Mouse (Mus musculus) intestine, embryonic 16.5 days (tissue): ENCODE data around the gene Adam6b. TPM values are rescaled to one million over a fixed set of nuclear protein-coding genes. Genes with fewer than 3 reads are reported as not detected.
"Not testable (repeated sequence)": the region's sequence is repeated elsewhere in the genome, so short reads cannot be mapped to it uniquely, and the experiment has no call there.

ENCODE experiments used
- ATAC-seq: fragments of 200-750 bp; cut with Nextera tagmentation; 2 replicates; pipeline ENCODE4 v1.8.0; 2017; ENCODE audit warnings: moderate TSS enrichment, moderate library complexity
- H3K27ac ChIP-seq: fragments of 300-500 bp; sonication (generic); 2 replicates; pipeline ENCODE4 v1.5.1; 2014; ENCODE audit warnings: mild to moderate bottlenecking, low read length
- H3K27me3 ChIP-seq: fragments of 300-500 bp; sonication (generic); replicated peaks from 2 replicates; pipeline ENCODE4 v1.6.1; 2014; ENCODE audit warnings: low read length, control low read depth, mixed read lengths; ENCODE audit not compliant: control insufficient read depth, insufficient read depth
- H3K36me3 ChIP-seq: fragments of 300-500 bp; sonication (generic); 2 replicates; pipeline ENCODE4 v1.6.1; 2014; ENCODE audit warnings: low read length, control low read depth; ENCODE audit not compliant: control insufficient read depth, insufficient read depth
- H3K4me1 ChIP-seq: fragments of 300-500 bp; sonication (generic); 2 replicates; pipeline ENCODE4 v1.6.1; 2014; ENCODE audit warnings: low read length, control low read depth, mixed read lengths; ENCODE audit not compliant: control insufficient read depth, insufficient read depth
- H3K4me2 ChIP-seq: fragments of 300-500 bp; sonication (generic); 2 replicates; pipeline ENCODE4 v1.6.1; 2014; ENCODE audit warnings: low read depth, low read length, control low read depth
- H3K4me3 ChIP-seq: fragments of 300-500 bp; sonication (generic); 2 replicates; pipeline ENCODE4 v1.5.1; 2014; ENCODE audit warnings: mild to moderate bottlenecking, low read length
- H3K9ac ChIP-seq: fragments of 300-500 bp; sonication (generic); 2 replicates; pipeline ENCODE4 v1.6.1; 2014; ENCODE audit warnings: low read depth, low read length
- H3K9me3 ChIP-seq: fragments of 300-500 bp; sonication (generic); 2 replicates; pipeline ENCODE4 v1.6.1; 2016; ENCODE audit warnings: low read length, control low read depth; ENCODE audit not compliant: control insufficient read depth
- WGBS: fragments of 180-500 bp; shearing (Covaris S2); extraction: QIAGEN DNeasy Blood & Tissue Kit; methylation state at CpG from one replicate; pipeline ENCODE4 v1.1.7; 2014; 5-methylcytosine and 5-hydroxymethylcytosine counted together
- polyA plus RNA-seq: library from polyadenylated mRNA; unstranded; fragments of >200 nt; fragmentation: Nextera tagmentation; extraction: Ambion mirVana; gene quantifications from 2 replicates; pipeline ENCODE4 v1.2.1, GENCODE M21; 2015

Adam6b gene
- not detected in 2 replicates for polyA plus RNA-seq

GRCm38 (mm10) chr12:113489211-113489610 lies at the start of gene Adam6b:
Adam6b (plus strand) TSS chr12:113489511.
- 67% methylated on average over 1 of the region's 1 CpGs for WGBS
- not testable (repeated sequence) for H3K27me3 ChIP-seq, H3K9me3 ChIP-seq, H3K4me1 ChIP-seq, H3K27ac ChIP-seq, H3K4me3 ChIP-seq, H3K9ac ChIP-seq, H3K4me2 ChIP-seq, H3K36me3 ChIP-seq, ATAC-seq

- Histone ChIP-seq H3K9me3 (no peaks in the 10 kb centered on the region), H3K4me2 (no peak overlapping the region)
- 78% methylated on average over 1 of the region's 1 CpGs for WGBS
These were observed 43.2 kb upstream of the Adam6b start for GRCm38 (mm10) chr12:113446061-113446460.

GRCm38 (mm10) chr12:113476164-113476563 lies 13.1 kb upstream of the Adam6b start:
- H3K4me3 ChIP-seq: no peak overlapping the region
- no peaks in the 10 kb centered on the region for H3K36me3 ChIP-seq
- H3K9me3 ChIP-seq: no peaks in the 10 kb centered on the region
- no peak overlapping the region for H3K27ac ChIP-seq
- H3K9ac ChIP-seq: no peak overlapping the region
- ATAC-seq: no peak
- no peak overlapping the region for H3K4me2 ChIP-seq
- no peaks in the 10 kb centered on the region for H3K27me3 ChIP-seq
- WGBS: 86% methylated on average over 2 of the region's 2 CpGs
- no peaks in the 10 kb centered on the region for H3K4me1 ChIP-seq

More at GRCm38 (mm10) chr12:113446061-113446460, 43.2 kb upstream of the Adam6b start:
- H3K36me3 ChIP-seq: no peaks in the 10 kb centered on the region
- no peak overlapping the region for H3K27ac ChIP-seq
- H3K27me3 ChIP-seq: no peaks in the 10 kb centered on the region
- ATAC-seq: no peak
- H3K4me3 ChIP-seq: no peak overlapping the region
- no peaks in the 10 kb centered on the region for H3K4me1 ChIP-seq
- no peak overlapping the region for H3K9ac ChIP-seq

GRCm38 (mm10) chr12:113482147-113482546 lies 7.2 kb upstream of the Adam6b start:
- Histone ChIP-seq H3K36me3 (no peaks in the 10 kb centered on the region), H3K9ac (no peak overlapping the region), H3K27me3 (no peaks in the 10 kb centered on the region), H3K9me3 (no peaks in the 10 kb centered on the region), H3K4me1 (no peaks in the 10 kb centered on the region), H3K4me2 (no peak overlapping the region), H3K4me3 (no peak overlapping the region), H3K27ac (no peak overlapping the region)
- no peak for ATAC-seq
- 77% methylated on average over 2 of the region's 2 CpGs for WGBS

- no peak for ATAC-seq
- H3K27ac ChIP-seq: no peak overlapping the region
- WGBS: 50% methylated on average over 4 of the region's 4 CpGs
- H3K27me3 ChIP-seq: no peaks in the 10 kb centered on the region
- no peaks in the 10 kb centered on the region for H3K36me3 ChIP-seq
- H3K9me3 ChIP-seq: no peaks in the 10 kb centered on the region
- H3K4me2 ChIP-seq: no peak overlapping the region
- no peaks in the 10 kb centered on the region for H3K4me1 ChIP-seq
- no peak overlapping the region for H3K4me3 ChIP-seq
- no peak overlapping the region for H3K9ac ChIP-seq
These were observed 6.5 kb upstream of the Adam6b start for GRCm38 (mm10) chr12:113482661-113483389.

- Histone ChIP-seq H3K27me3 (no peaks in the 10 kb centered on the region), H3K4me3 (no peak overlapping the region), H3K36me3 (no peaks in the 10 kb centered on the region), H3K9ac (no peak overlapping the region), H3K9me3 (no peaks in the 10 kb centered on the region), H3K27ac (no peak overlapping the region), H3K4me1 (no peaks in the 10 kb centered on the region), H3K4me2 (no peak overlapping the region)
- no peak for ATAC-seq
- 89% methylated on average over 2 of the region's 2 CpGs for WGBS
These were observed 5.7 kb upstream of the Adam6b start for GRCm38 (mm10) chr12:113483492-113484162.

- no peak for ATAC-seq
- Histone ChIP-seq H3K36me3 (no peaks in the 10 kb centered on the region), H3K27me3 (no peaks in the 10 kb centered on the region), H3K27ac (no peak overlapping the region), H3K4me2 (no peak overlapping the region), H3K9me3 (no peaks in the 10 kb centered on the region), H3K9ac (no peak overlapping the region), H3K4me1 (no peaks in the 10 kb centered on the region), H3K4me3 (no peak overlapping the region)
- WGBS: 31% methylated on average over 2 of the region's 2 CpGs
These were observed 4.3 kb upstream of the Adam6b start for GRCm38 (mm10) chr12:113484971-113485485.

GRCm38 (mm10) chr12:113487693-113488092 lies 1.6 kb upstream of the Adam6b start:
- H3K27me3 ChIP-seq, H3K36me3 ChIP-seq, H3K27ac ChIP-seq, H3K9me3 ChIP-seq, H3K4me2 ChIP-seq, H3K4me1 ChIP-seq, H3K4me3 ChIP-seq, H3K9ac ChIP-seq: not testable (repeated sequence)
- peak; percentile 63; the same call in 1 of the 2 replicates for ATAC-seq

- ATAC-seq: no peak
- 72% methylated on average over 2 of the region's 2 CpGs for WGBS
- no peaks in the 10 kb centered on the region for H3K36me3 ChIP-seq
- no peak overlapping the region for H3K4me3 ChIP-seq
- no peaks in the 10 kb centered on the region for H3K9me3 ChIP-seq
- no peaks in the 10 kb centered on the region for H3K27me3 ChIP-seq
- no peak overlapping the region for H3K27ac ChIP-seq
- no peaks in the 10 kb centered on the region for H3K4me1 ChIP-seq
- H3K9ac ChIP-seq: no peak overlapping the region
- H3K4me2 ChIP-seq: no peak overlapping the region
These were observed 36.6 kb downstream of the Adam6b start for GRCm38 (mm10) chr12:113525901-113526300.
